Mouse (Mus musculus) neural tube, embryonic 12.5 days (tissue): ENCODE measurements at regions not wholly inside any gene's neighbourhood (a gene's known extent, or its start where the extent isn't known, plus 50 kb on each side); places are given as distances from the start of the nearest gene placed in this dataset.
"Not testable (repeated sequence)": the region's sequence is repeated elsewhere in the genome, so short reads cannot be mapped to it uniquely, and the experiment has no call there.

ENCODE experiments used
- ATAC-seq: fragments of 200-750 bp; cut with Nextera tagmentation; 2 replicates; pipeline ENCODE4 v1.8.0; 2017; ENCODE audit warnings: low read depth, mild to moderate bottlenecking, moderate TSS enrichment, moderate library complexity; ENCODE audit not compliant: low FRiP score
- H3K27ac ChIP-seq: fragments of 300-500 bp; sonication (generic); 2 replicates; pipeline ENCODE4 v1.5.1; 2016
- H3K27me3 ChIP-seq: fragments of 300-500 bp; sonication (generic); replicated peaks from 2 replicates; pipeline ENCODE4 v1.6.1; 2016; ENCODE audit warnings: mild to moderate bottlenecking
- H3K36me3 ChIP-seq: fragments of 300-500 bp; sonication (generic); 2 replicates; pipeline ENCODE4 v1.6.1; 2016; ENCODE audit warnings: mild to moderate bottlenecking
- H3K4me1 ChIP-seq: fragments of 300-500 bp; sonication (generic); 2 replicates; pipeline ENCODE4 v1.6.1; 2016
- H3K4me2 ChIP-seq: fragments of 300-500 bp; sonication (generic); replicated peaks from 2 replicates; pipeline ENCODE4 v1.6.1; 2016; ENCODE audit warnings: mild to moderate bottlenecking
- H3K4me3 ChIP-seq: fragments of 300-500 bp; sonication (generic); 2 replicates; pipeline ENCODE4 v1.5.1; 2016
- H3K9ac ChIP-seq: fragments of 300-500 bp; sonication (generic); 2 replicates; pipeline ENCODE4 v1.6.1; 2016; ENCODE audit warnings: mild to moderate bottlenecking
- H3K9me3 ChIP-seq: fragments of 300-500 bp; sonication (generic); 2 replicates; pipeline ENCODE4 v1.6.1; 2016; ENCODE audit warnings: mild to moderate bottlenecking
- WGBS: fragments of 180-500 bp; shearing (Covaris S2); methylation state at CpG from one replicate; pipeline ENCODE4 v1.1.7; 2016; 5-methylcytosine and 5-hydroxymethylcytosine counted together

DNA sequence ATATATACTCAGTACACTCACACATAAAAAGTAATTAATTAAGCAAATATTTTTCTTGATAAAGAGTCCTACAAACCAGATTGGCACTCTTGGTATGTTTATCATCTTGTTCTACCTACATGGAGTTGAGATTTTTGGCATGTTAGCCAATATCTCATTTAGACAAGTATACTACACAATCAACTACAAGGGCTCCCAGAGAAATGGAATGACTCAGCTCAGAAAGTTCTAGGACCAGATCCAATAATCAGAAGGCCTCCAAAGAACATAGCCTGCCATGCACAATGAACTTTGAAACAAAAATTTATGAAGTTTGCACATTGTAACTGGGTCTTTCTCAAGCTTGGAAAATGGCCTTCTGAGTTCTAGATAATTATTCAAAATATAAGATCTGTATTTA lies 100.0 kb upstream of the Tbl1x start:
- Histone ChIP-seq H3K4me3 (no peak overlapping the region), H3K27me3 (no peaks in the 10 kb centered on the region), H3K36me3 (no peaks in the 10 kb centered on the region), H3K4me2 (no peak overlapping the region), H3K4me1 (no peaks in the 10 kb centered on the region), H3K9ac (no peak overlapping the region), H3K27ac (no peak overlapping the region), H3K9me3 (no peaks in the 10 kb centered on the region)
- no peak for ATAC-seq

DNA sequence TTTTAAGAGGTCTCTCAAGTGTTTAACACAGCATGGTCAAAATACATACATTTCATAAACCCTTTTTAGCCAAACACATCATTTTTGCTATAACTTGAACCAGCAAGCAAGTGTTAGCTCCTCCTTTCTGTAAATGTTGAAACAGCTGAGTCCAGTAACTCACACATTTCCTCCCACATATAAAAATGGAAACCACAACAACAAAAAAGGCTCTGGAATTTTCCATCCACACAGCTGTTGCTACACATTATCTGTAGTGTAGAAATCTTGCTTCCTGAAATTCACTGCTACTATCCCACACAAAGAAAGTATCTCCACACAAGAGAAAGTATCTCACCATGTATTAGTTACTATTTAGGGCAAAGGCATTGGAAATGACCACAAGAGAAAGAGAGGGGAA lies 96.7 kb upstream of the Tbl1x start:
- Histone ChIP-seq H3K27me3 (no peaks in the 10 kb centered on the region), H3K36me3 (no peaks in the 10 kb centered on the region), H3K4me2 (no peak overlapping the region), H3K4me1 (no peaks in the 10 kb centered on the region), H3K27ac (no peak overlapping the region), H3K9me3 (no peaks in the 10 kb centered on the region), H3K4me3 (no peak overlapping the region), H3K9ac (no peak overlapping the region)
- ATAC-seq: no peak

DNA sequence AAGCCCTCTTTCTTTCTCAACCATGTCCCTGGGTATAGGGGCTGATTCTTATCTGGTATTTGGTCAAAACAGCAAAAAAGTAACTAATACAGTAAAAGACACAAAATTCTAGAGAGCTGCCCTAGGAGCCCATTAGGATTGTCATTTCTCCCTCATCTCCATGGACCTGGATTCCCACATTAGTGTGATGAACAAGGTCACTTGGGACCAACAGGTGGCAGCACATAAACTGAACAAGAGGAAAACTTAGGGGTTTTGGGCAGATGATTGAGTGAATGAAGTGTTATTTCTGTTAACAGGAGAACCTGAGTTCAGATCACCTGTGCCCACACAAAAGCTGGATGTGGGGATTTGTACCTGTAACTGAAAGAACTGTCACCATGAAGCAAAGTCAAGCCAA lies 93.0 kb upstream of the Tbl1x start:
- no peak overlapping the region for H3K4me2 ChIP-seq
- no peaks in the 10 kb centered on the region for H3K9me3 ChIP-seq
- ATAC-seq: no peak
- no peak overlapping the region for H3K4me3 ChIP-seq
- H3K27ac ChIP-seq: no peak overlapping the region
- H3K4me1 ChIP-seq: no peaks in the 10 kb centered on the region
- no peaks in the 10 kb centered on the region for H3K27me3 ChIP-seq
- H3K9ac ChIP-seq: no peak overlapping the region
- no peaks in the 10 kb centered on the region for H3K36me3 ChIP-seq

DNA sequence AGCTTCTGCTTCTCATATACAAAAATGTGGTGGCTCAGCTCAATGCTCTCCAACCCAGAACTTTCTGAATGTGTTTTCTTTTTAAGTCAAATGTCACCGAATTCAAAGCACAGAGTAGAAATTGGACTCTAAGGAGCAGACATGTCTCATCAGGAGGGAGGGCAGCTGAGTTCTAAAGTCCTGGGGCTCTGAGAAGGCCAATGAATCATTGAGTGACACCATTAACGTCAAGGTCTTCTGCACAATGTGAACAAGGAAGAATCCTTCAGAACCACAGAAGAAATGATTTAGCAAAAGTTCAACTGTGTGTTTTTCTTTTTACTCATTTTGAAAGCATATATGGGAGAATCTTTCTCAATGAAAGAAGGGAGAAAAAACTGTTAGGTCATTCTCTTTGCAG lies 88.6 kb upstream of the Tbl1x start:
- Histone ChIP-seq H3K36me3 (no peaks in the 10 kb centered on the region), H3K27ac (no peak overlapping the region), H3K9me3 (no peaks in the 10 kb centered on the region), H3K9ac (no peak overlapping the region), H3K4me2 (no peak overlapping the region), H3K4me1 (no peaks in the 10 kb centered on the region), H3K27me3 (no peaks in the 10 kb centered on the region), H3K4me3 (no peak overlapping the region)
- ATAC-seq: no peak
- 55% methylated on average over 2 of the region's 2 CpGs for WGBS

DNA sequence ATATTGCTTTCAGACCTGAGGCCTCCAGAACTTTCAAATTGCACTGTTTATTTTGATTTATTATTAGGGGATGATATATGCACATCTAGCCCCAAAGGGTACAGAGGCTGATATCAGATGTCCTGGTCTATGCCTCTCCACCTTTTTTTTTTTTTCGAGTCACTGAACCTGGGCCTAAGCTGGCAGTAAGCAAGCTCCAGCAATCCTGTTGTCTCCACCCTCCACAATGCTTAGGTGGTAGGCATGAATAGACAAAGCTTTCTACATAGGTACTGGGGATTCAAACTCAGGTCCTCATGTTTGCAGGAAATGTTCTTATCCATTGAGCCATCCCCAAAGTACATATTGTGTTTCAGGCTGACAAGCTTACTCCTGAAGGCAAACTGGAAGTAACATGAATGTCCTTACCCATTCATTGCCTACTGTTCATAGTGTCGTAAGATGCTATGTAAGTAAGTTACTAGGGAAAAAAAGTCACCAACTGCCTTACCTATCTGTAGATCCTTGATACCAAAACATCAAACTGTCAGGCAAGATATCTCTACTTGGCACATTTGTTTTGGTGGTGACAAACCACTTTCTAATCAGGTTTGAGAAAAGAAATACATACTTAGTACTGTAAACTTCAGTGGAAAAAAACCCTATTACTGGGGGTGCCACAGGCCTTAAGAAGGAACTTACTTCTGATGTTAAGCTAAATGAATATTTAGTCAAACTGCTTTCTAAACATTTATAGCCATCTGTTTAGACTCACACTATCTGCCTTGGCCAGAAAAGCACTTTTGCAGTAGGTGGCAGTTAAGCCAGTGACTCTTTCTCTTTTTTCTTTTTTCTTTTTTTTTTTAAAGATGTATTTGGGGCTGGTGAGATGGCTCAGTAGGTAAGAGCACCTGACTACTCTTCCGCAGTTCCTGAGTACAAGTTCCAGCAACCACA lies 85.8 kb upstream of the Tbl1x start:
- no peaks in the 10 kb centered on the region for H3K36me3 ChIP-seq
- no peak for ATAC-seq
- H3K27me3 ChIP-seq: no peaks in the 10 kb centered on the region
- no peaks in the 10 kb centered on the region for H3K4me1 ChIP-seq
- H3K4me2 ChIP-seq: no peak overlapping the region
- no peak overlapping the region for H3K27ac ChIP-seq
- H3K4me3 ChIP-seq: no peak overlapping the region
- WGBS: 85% methylated on average over 3 of the region's 3 CpGs
- no peak overlapping the region for H3K9ac ChIP-seq
- no peaks in the 10 kb centered on the region for H3K9me3 ChIP-seq

DNA sequence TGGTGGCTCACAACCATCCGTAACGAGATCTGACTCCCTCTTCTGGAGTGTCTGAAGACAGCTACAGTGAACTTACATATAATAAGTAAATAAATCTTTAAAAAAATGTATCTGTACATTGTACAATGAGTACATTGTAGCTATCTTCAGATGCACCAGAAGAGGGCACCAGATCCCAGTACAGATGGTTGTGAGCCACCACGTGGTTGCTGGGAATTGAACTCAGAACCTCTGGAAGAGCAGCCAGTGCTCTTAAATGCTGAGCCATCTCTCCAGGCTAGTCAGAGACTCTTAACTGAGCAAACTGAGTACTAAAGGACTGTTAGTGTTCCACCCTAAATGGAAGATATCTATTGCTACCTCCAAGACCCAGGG lies 85.1 kb upstream of the Tbl1x start:
- not testable (repeated sequence) for H3K4me3 ChIP-seq, H3K9ac ChIP-seq, H3K4me2 ChIP-seq, H3K27ac ChIP-seq, ATAC-seq, H3K4me1 ChIP-seq, H3K27me3 ChIP-seq, H3K36me3 ChIP-seq, H3K9me3 ChIP-seq
- 76% methylated on average over 3 of the region's 3 CpGs for WGBS

DNA sequence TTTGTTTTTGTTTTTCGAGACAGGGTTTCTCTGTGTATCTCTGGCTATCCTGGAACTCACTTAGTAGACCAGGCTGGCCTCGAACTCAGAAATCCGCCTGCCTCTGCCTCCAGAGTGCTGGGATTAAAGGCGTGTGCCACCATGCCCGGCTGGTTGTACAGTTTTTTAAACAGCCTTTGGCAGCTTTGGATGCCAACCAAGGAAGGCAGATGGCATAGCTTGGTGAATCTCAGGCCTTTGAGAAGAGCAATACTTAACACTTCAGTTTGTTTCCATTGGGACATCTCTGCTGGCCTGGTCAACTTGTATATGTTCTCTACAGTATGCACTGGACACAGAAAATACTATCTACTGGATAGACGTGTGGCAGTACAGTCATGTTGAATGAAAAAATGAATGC lies 84.0 kb upstream of the Tbl1x start:
- not testable (repeated sequence) for ATAC-seq, H3K4me2 ChIP-seq, H3K9me3 ChIP-seq, H3K36me3 ChIP-seq, H3K27me3 ChIP-seq, H3K4me3 ChIP-seq, H3K9ac ChIP-seq, H3K27ac ChIP-seq, H3K4me1 ChIP-seq
- WGBS: 84% methylated on average over 6 of the region's 6 CpGs

DNA sequence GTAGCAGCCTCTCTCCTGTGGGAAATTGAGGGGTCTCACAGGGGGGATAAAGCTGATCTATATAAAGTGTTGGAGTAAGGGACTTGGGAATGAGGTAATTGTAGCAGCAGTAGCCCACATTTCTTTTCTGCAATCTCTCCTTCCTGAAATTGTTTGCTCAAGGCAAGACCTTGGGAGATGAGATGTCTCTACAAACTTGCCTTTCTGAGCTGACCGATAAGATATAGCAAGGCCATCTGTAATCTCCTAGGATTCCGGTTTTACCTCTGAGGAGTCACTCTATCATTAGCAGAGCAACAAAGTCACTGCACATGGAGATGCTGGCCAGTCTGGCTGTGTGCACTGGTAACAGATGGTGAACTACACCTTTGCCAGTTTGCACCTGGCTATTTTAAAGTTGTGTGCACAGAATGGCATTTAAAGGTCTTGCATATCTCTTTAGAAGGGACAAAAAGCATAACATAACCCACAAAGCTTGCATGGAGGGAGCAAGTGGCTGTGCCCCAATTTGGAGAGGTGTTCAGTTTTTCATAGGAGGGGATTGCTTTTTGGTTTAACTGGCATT lies 78.7 kb upstream of the Tbl1x start:
- Histone ChIP-seq H3K27ac (no peak overlapping the region), H3K4me2 (no peak overlapping the region), H3K4me1 (no peaks in the 10 kb centered on the region), H3K4me3 (no peak overlapping the region), H3K9me3 (no peaks in the 10 kb centered on the region), H3K36me3 (no peaks in the 10 kb centered on the region), H3K9ac (no peak overlapping the region), H3K27me3 (no peaks in the 10 kb centered on the region)
- ATAC-seq: no peak
- 73% methylated on average over 2 of the region's 2 CpGs for WGBS

DNA sequence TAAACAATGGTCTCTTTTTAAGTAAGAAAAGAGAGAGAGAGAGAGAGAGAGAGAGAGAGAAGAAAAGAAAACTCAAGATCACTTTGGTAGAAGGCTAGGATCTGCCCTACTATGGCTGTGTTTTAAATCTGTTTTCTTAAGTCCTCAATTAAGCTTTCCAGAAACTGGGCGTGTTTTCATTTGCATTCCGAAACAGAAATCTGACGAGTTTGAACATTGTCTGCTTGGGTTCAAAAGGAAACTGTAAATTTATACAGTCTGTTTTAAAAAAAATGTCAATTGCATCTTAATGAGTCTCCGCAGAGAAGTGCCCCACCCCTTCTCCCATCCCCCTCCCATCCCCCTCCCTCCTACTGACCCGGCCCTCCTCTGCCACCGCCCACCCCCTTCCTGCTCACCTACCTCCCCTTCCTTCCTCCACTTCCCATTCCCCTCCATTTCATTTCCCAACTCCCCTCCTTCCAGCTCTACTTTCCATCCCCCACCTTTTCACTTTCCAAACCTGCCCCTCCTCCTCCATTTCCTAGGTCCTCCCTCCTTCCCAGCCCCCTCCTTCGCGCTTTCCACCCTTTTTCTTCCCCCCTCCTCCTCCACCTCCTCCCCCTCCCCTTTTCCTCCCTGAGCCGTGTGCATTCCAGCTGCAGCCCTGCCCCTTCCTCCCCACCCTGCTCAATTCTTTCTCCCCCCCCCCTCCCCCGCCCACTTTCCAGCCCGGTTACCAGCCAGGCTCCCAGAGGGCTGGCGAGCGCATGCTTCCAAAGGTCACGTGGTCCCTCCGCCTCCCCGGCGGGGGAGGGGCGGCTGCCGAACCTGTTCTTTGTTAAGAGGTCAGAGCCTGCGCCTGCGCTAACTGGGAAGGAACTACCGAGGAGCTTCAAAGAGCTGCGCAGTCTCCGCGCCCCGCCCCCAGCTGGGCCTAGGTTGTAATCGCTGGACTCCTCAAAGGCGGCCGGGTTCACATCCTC lies 77.7 kb upstream of the Tbl1x start:
- Histone ChIP-seq H3K4me3 (no peak overlapping the region), H3K4me1 (no peaks in the 10 kb centered on the region), H3K9me3 (no peaks in the 10 kb centered on the region), H3K27ac (no peak overlapping the region), H3K4me2 (peak overlapping the region; percentile 38), H3K9ac (no peak overlapping the region), H3K27me3 (no peaks in the 10 kb centered on the region), H3K36me3 (no peaks in the 10 kb centered on the region)
- peak; percentile 96 for ATAC-seq
- 12% methylated on average over 26 of the region's 29 CpGs for WGBS

DNA sequence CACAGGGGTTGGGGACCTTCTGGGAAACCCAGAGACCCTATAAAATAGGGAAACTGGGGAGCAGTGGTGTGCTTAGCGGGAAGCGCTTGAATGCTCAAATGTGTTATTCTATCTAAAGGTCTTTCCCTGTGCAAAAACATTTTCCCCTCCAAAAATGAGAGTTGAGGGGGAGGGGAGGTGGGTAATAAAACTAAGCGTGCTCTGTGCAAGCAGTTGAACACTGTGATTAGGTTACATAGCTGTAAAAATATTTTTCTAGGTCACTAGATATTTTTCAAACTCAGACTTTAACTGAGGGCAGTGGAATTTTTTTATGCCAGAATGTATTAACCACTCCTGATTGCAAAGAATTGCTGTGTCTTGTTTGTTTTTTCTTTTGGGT lies 77.0 kb upstream of the Tbl1x start:
- peak; percentile 46; the same call in 1 of the 2 replicates for ATAC-seq
- no peak overlapping the region for H3K4me3 ChIP-seq
- H3K4me1 ChIP-seq: no peaks in the 10 kb centered on the region
- H3K9ac ChIP-seq: no peak overlapping the region
- no peaks in the 10 kb centered on the region for H3K27me3 ChIP-seq
- H3K27ac ChIP-seq: no peak overlapping the region
- no peaks in the 10 kb centered on the region for H3K36me3 ChIP-seq
- H3K9me3 ChIP-seq: no peaks in the 10 kb centered on the region
- H3K4me2 ChIP-seq: peak overlapping the region; percentile 38; the same call in 1 of the 2 replicates
- 17% methylated on average over 3 of the region's 3 CpGs for WGBS

DNA sequence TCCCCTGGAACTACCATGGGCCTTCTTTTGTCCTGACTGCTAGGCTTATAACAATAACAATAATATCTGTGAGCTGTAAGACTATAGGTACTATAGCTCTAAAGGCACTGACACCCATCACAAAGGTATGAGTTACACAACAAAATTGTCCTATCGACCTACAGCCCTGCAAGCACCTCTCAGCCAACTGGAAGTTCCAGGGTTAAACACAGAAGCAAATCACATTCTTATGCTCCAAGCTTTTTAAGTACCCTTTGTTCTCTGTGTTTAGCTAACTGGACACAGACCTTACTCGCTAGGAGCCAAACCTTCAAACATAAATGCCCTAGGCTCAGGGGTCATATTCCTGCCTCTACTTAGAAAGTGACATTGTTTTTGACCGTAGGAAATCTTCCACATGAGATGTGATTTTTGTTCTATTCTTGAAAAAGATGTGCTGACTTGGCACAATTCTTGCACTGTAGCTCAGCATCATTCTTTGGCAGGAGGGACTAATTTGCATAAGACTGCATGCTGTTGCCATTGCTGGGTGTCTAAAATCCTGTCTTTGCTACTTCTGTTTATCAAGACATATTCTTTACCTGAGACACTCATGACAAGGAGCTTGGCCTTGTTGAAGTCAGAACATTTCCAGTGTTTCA lies 66.8 kb upstream of the Tbl1x start:
- Histone ChIP-seq H3K9me3 (no peaks in the 10 kb centered on the region), H3K4me3 (no peak overlapping the region), H3K4me2 (no peak overlapping the region), H3K27me3 (no peaks in the 10 kb centered on the region), H3K36me3 (no peaks in the 10 kb centered on the region), H3K9ac (no peak overlapping the region), H3K4me1 (no peaks in the 10 kb centered on the region), H3K27ac (no peak overlapping the region)
- 31% methylated on average over 3 of the region's 3 CpGs for WGBS
- no peak for ATAC-seq

DNA sequence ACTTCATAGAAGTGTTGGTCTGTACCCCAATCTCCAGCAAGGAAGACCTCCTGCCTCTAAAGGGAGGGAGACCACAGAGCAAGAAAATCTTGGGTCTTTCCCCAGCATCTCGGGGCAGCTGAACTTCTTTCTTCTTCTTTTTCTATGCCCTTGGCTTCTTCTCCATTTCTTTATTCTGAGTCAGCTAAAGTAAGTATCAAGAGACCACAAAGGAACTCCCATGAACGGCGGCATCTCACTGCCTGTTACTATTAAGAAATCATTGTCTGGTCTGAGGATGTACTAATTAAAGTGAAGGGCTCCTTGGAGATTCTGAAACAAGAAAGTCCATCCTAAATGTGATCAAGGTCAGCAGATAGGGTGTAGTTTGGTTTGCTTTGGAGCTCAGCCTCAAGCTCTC lies 64.1 kb upstream of the Tbl1x start:
- no peak for ATAC-seq
- H3K27me3 ChIP-seq: no peaks in the 10 kb centered on the region
- H3K36me3 ChIP-seq: no peaks in the 10 kb centered on the region
- H3K9me3 ChIP-seq: no peaks in the 10 kb centered on the region
- no peak overlapping the region for H3K4me2 ChIP-seq
- H3K9ac ChIP-seq: no peak overlapping the region
- WGBS: 88% methylated on average over 3 of the region's 3 CpGs
- no peak overlapping the region for H3K4me3 ChIP-seq
- H3K27ac ChIP-seq: no peak overlapping the region
- H3K4me1 ChIP-seq: no peaks in the 10 kb centered on the region
